Mouse (Mus musculus): Measurements from ENCODE around the gene Reln. TPM values are rescaled to one million over a fixed set of nuclear protein-coding genes. Genes with fewer than 3 reads are reported as not detected.
A peak's percentile ranks its signal among the peaks of the same experiment; 100 is the strongest.

Gene Reln
- polyA plus RNA-seq, 1 experiment: 184 TPM

GRCm38 (mm10) chr5:21919281-21919780 is 425.2 kb downstream of the Reln start:
- no peak overlapping the region for H3K4me3 ChIP-seq (replicated peaks; ENCODE audit: insufficient read depth, low read depth, low read length)
- no peaks in the 10 kb centered on the region for H3K27me3 ChIP-seq (ENCODE audit: control insufficient read depth, insufficient read depth, low read length)
- no peak overlapping the region for H3K27ac ChIP-seq (ENCODE audit: insufficient read depth, low read length)
- no peak for TF ChIP-seq POLR2A (IDR thresholded peaks at IDR 0.05; ENCODE audit: borderline replicate concordance, insufficient read depth, low read length)
- no peak for DNase-seq
- 86% methylated on average over 4 of the region's 4 CpGs for WGBS
- H3K4me1 ChIP-seq (ENCODE audit: control insufficient read depth, insufficient read depth, low read length): no peaks in the 10 kb centered on the region

- Histone ChIP-seq H3K27me3 (ENCODE audit: control insufficient read depth, insufficient read depth, low read length) (no peaks in the 10 kb centered on the region), H3K4me3 (replicated peaks; ENCODE audit: insufficient read depth, low read depth, low read length) (no peak overlapping the region), H3K27ac (ENCODE audit: insufficient read depth, low read length) (no peak overlapping the region), H3K4me1 (ENCODE audit: control insufficient read depth, insufficient read depth, low read length) (no peaks in the 10 kb centered on the region)
- TF ChIP-seq POLR2A (IDR thresholded peaks at IDR 0.05; ENCODE audit: borderline replicate concordance, insufficient read depth, low read length) (no peak), CTCF (IDR thresholded peaks at IDR 0.05; ENCODE audit: borderline replicate concordance, insufficient read depth, low read depth, low read length) (peak; percentile 12; the same call in 1 of the 2 replicates)
- no peak for DNase-seq
Observed at GRCm38 (mm10) chr5:21915973-21916372, 428.5 kb downstream of the Reln start.

GRCm38 (mm10) chr5:21914776-21915175 is 429.7 kb downstream of the Reln start:
- TF ChIP-seq CTCF (IDR thresholded peaks at IDR 0.05; ENCODE audit: borderline replicate concordance, insufficient read depth, low read depth, low read length) (no peak), POLR2A (IDR thresholded peaks at IDR 0.05; ENCODE audit: borderline replicate concordance, insufficient read depth, low read length) (no peak)
- no peaks in the 10 kb centered on the region for H3K4me1 ChIP-seq (ENCODE audit: control insufficient read depth, insufficient read depth, low read length)
- H3K27me3 ChIP-seq (ENCODE audit: control insufficient read depth, insufficient read depth, low read length): no peaks in the 10 kb centered on the region
- no peak overlapping the region for H3K4me3 ChIP-seq (replicated peaks; ENCODE audit: insufficient read depth, low read depth, low read length)
- H3K27ac ChIP-seq (ENCODE audit: insufficient read depth, low read length): no peak overlapping the region
- no peak for DNase-seq
- WGBS: 79% methylated on average over 3 of the region's 3 CpGs

- H3K4me1 ChIP-seq (ENCODE audit: control insufficient read depth, insufficient read depth, low read length): no peaks in the 10 kb centered on the region
- H3K27ac ChIP-seq (ENCODE audit: insufficient read depth, low read length): no peak overlapping the region
- H3K27me3 ChIP-seq (ENCODE audit: control insufficient read depth, insufficient read depth, low read length): no peaks in the 10 kb centered on the region
- DNase-seq: no peak
- WGBS: 90% methylated on average over 23 of the region's 23 CpGs
- no peak for TF ChIP-seq CTCF (IDR thresholded peaks at IDR 0.05; ENCODE audit: borderline replicate concordance, insufficient read depth, low read depth, low read length)
- TF ChIP-seq POLR2A (IDR thresholded peaks at IDR 0.05; ENCODE audit: borderline replicate concordance, insufficient read depth, low read length): no peak
- H3K4me3 ChIP-seq (replicated peaks; ENCODE audit: insufficient read depth, low read depth, low read length): no peak overlapping the region
Observed at GRCm38 (mm10) chr5:21912835-21913530, 431.5 kb downstream of the Reln start.

- TF ChIP-seq POLR2A (IDR thresholded peaks at IDR 0.05; ENCODE audit: borderline replicate concordance, insufficient read depth, low read length) (no peak), CTCF (IDR thresholded peaks at IDR 0.05; ENCODE audit: borderline replicate concordance, insufficient read depth, low read depth, low read length) (no peak)
- 92% methylated on average over 12 of the region's 12 CpGs for WGBS
- no peak overlapping the region for H3K4me3 ChIP-seq (replicated peaks; ENCODE audit: insufficient read depth, low read depth, low read length)
- no peak for DNase-seq
- no peak overlapping the region for H3K27ac ChIP-seq (ENCODE audit: insufficient read depth, low read length)
- H3K27me3 ChIP-seq (ENCODE audit: control insufficient read depth, insufficient read depth, low read length): no peaks in the 10 kb centered on the region
- H3K4me1 ChIP-seq (ENCODE audit: control insufficient read depth, insufficient read depth, low read length): no peaks in the 10 kb centered on the region
Observed at GRCm38 (mm10) chr5:21910726-21911125, 433.8 kb downstream of the Reln start.

GRCm38 (mm10) chr5:21909713-21910112 is 434.8 kb downstream of the Reln start:
- TF ChIP-seq CTCF (IDR thresholded peaks at IDR 0.05; ENCODE audit: borderline replicate concordance, insufficient read depth, low read depth, low read length) (no peak), POLR2A (IDR thresholded peaks at IDR 0.05; ENCODE audit: borderline replicate concordance, insufficient read depth, low read length) (no peak)
- H3K4me3 ChIP-seq (replicated peaks; ENCODE audit: insufficient read depth, low read depth, low read length): no peak overlapping the region
- no peak overlapping the region for H3K27ac ChIP-seq (ENCODE audit: insufficient read depth, low read length)
- H3K27me3 ChIP-seq (ENCODE audit: control insufficient read depth, insufficient read depth, low read length): no peaks in the 10 kb centered on the region
- WGBS: 94% methylated on average over 3 of the region's 3 CpGs
- no peak for DNase-seq
- H3K4me1 ChIP-seq (ENCODE audit: control insufficient read depth, insufficient read depth, low read length): no peaks in the 10 kb centered on the region

GRCm38 (mm10) chr5:21901411-21901810 is 443.1 kb downstream of the Reln start:
- H3K4me1 ChIP-seq (ENCODE audit: control insufficient read depth, insufficient read depth, low read length): peaks cover 3% of the 10 kb centered on the region
- TF ChIP-seq CTCF (IDR thresholded peaks at IDR 0.05; ENCODE audit: borderline replicate concordance, insufficient read depth, low read depth, low read length) (no peak), POLR2A (IDR thresholded peaks at IDR 0.05; ENCODE audit: borderline replicate concordance, insufficient read depth, low read length) (no peak)
- DNase-seq: no peak
- no peaks in the 10 kb centered on the region for H3K27me3 ChIP-seq (ENCODE audit: control insufficient read depth, insufficient read depth, low read length)
- no peak overlapping the region for H3K27ac ChIP-seq (ENCODE audit: insufficient read depth, low read length)
- WGBS: 66% methylated on average over 12 of the region's 12 CpGs
- no peak overlapping the region for H3K4me3 ChIP-seq (replicated peaks; ENCODE audit: insufficient read depth, low read depth, low read length)

- no peak for DNase-seq
- TF ChIP-seq POLR2A (IDR thresholded peaks at IDR 0.05; ENCODE audit: borderline replicate concordance, insufficient read depth, low read length): no peak
- no peak for TF ChIP-seq CTCF (IDR thresholded peaks at IDR 0.05; ENCODE audit: borderline replicate concordance, insufficient read depth, low read depth, low read length)
- no peak overlapping the region for H3K4me3 ChIP-seq (replicated peaks; ENCODE audit: insufficient read depth, low read depth, low read length)
- 86% methylated on average over 6 of the region's 6 CpGs for WGBS
- peaks cover 3% of the 10 kb centered on the region for H3K4me1 ChIP-seq (ENCODE audit: control insufficient read depth, insufficient read depth, low read length)
- H3K27ac ChIP-seq (ENCODE audit: insufficient read depth, low read length): no peak overlapping the region
- no peaks in the 10 kb centered on the region for H3K27me3 ChIP-seq (ENCODE audit: control insufficient read depth, insufficient read depth, low read length)
Observed at GRCm38 (mm10) chr5:21900891-21901290, 443.6 kb downstream of the Reln start.

All from cerebellum, adult 2 months (tissue).